Mouse (Mus musculus) WW6 (cell line): ENCODE measurements around the gene Plxnc1.
A peak's percentile ranks its signal among the peaks of the same experiment; 100 is the strongest.

Experiments
- DNase-seq: peaks from one replicate; pipeline ENCODE4 v3.0.0-alpha.2; 2013; ENCODE audit warnings: low read depth, low spot score

The Plxnc1 gene

DNA sequence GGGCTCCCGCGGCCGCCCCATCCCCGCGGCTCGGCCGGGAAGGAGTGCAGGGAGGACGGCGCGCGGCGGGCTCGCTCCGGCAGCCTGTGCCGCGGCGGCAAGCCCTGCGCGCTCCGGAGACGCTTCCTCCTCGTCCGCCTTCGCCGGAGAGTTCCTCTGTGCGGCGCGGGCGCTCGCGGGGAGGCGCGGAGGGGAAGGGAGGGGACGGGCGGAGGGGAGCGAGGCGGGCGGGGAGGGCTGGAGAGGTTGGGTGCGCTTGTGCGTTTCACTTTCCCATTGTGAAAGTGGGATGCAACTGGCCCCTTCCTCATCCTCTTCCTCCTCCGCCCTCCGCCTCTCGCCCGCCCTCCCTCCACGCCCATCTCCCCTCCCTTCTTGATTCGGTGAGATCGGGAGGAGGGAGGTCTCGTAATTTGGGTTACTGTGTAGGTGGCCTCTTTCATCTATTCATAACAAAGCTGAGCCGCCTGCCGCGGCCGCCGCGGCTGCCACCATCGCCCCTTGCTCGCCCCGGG lies at the start of gene Plxnc1:
Gene Plxnc1, minus strand, starts transcription at position 145 of the 515 bp plus-strand sequence.
- no peak for DNase-seq

- peak; percentile 34 for DNase-seq
Measured at GRCm38 (mm10) chr10:94992127-94992526, 47.5 kb upstream of the Plxnc1 start.

DNA sequence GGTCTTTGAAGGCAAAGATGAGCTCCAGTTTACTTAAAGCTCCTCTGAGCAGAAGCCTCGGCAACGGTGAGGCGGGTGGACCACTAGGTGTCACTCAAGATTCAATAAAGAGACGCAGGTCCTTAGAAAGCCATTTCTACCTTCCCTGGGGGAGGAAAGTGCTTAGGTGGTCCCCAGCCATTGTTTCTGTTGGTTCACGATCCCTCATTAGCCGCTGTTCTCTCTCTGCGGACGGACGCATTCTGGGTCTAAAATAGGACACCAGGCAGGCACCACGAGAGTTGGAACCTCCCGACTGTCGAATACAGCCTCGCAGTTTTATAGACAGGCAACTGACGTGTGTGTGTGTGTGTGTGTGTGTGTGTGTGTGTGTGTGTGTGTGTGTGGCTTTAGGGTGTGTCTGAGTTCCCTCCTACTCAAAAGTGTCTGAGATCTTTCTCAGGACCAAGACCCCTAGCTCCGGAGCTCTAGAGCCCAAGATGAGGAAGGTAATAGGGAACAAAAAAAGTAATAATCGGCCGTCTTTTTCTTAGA lies 47.0 kb upstream of the Plxnc1 start:
- DNase-seq: peak; percentile 16

- peak; percentile 9 for DNase-seq
Measured at GRCm38 (mm10) chr10:94990768-94991563, 46.3 kb upstream of the Plxnc1 start.

DNA sequence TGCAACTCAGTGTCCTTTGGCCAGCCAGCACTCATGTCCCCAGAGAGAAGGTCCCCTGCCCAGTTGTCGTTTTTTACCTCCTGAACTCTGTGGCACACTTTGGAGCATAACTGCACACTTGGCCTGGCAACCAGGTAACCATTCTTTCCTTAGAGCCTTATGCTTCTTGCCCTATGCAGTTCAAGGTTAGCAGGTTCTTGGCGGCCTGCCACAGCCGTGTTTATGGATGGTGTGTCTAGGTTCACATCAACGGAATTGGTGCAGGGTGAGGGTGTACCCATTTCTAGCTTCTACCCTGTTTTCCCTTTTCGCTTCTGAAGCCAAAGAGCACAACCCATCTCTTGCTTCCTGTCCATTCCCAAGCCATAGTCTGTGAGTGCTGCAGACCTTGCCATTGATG lies 44.7 kb upstream of the Plxnc1 start:
- DNase-seq: no peak

GRCm38 (mm10) chr10:94985103-94985502 lies 40.5 kb upstream of the Plxnc1 start:
- no peak for DNase-seq

GRCm38 (mm10) chr10:94982528-94982927 lies 37.9 kb upstream of the Plxnc1 start:
- DNase-seq: no peak

GRCm38 (mm10) chr10:94981466-94982138 lies 37.0 kb upstream of the Plxnc1 start:
- no peak for DNase-seq

DNA sequence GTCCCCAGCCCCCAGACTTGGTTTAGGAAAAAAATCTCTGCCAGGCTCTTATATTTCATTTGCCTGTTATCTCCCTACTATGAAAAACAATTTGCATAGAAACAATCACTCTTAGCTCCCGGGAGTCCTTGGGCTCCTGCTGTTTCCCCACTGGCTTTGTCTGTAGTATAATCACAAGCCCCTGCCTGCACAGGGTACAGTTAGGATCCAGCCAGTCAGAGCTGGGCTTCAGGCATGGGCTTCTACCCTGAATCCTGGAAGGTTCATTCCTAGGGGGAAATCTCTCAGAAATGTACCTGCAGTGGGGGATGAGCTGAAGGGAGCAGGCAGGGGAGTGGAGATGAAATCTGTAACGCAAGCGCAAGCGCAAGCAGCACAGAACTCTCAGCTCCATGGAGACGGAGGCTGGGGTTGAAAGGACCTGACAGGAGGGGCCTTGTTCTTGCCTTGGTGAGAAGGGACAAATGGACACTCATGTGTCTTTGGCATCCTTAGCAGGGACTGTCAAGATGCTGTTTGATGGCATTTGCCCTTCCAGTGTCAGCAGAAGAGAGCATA lies 33.7 kb upstream of the Plxnc1 start:
- DNase-seq: no peak

GRCm38 (mm10) chr10:94976329-94976728 lies 31.7 kb upstream of the Plxnc1 start:
- no peak for DNase-seq

- no peak for DNase-seq
Measured at GRCm38 (mm10) chr10:94975099-94975496, 30.5 kb upstream of the Plxnc1 start.

GRCm38 (mm10) chr10:94974345-94975098 lies 29.9 kb upstream of the Plxnc1 start:
- DNase-seq: no peak

GRCm38 (mm10) chr10:94971625-94972161 lies 27.1 kb upstream of the Plxnc1 start:
- DNase-seq: no peak

GRCm38 (mm10) chr10:94970221-94970620 lies 25.6 kb upstream of the Plxnc1 start:
- DNase-seq: no peak

GRCm38 (mm10) chr10:94967468-94967867 lies 22.8 kb upstream of the Plxnc1 start:
- no peak for DNase-seq

- DNase-seq: no peak
Measured at GRCm38 (mm10) chr10:94966789-94967188, 22.2 kb upstream of the Plxnc1 start.

GRCm38 (mm10) chr10:94965093-94965492 lies 20.5 kb upstream of the Plxnc1 start:
- no peak for DNase-seq

DNA sequence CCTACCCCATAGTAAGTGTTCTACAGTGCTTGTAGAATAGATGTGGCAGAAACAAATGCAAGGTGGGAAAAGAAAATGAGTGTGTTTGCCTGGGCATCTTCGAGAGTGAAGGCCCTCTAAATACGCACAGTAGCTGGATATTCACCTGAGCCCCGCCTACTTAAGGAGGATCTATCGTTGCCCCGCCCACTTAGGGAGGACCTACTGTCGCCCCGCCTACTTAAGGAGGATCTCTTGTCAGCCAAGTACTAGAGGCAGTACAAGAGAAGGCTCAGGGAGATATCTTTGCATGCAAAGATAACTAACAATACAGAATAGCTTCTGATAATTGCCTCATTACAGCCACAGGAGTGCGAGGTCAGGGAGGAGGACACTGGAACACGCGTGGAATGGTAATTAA lies 17.4 kb upstream of the Plxnc1 start:
- DNase-seq: no peak

- no peak for DNase-seq
Measured at GRCm38 (mm10) chr10:94961283-94961682, 16.6 kb upstream of the Plxnc1 start.

DNA sequence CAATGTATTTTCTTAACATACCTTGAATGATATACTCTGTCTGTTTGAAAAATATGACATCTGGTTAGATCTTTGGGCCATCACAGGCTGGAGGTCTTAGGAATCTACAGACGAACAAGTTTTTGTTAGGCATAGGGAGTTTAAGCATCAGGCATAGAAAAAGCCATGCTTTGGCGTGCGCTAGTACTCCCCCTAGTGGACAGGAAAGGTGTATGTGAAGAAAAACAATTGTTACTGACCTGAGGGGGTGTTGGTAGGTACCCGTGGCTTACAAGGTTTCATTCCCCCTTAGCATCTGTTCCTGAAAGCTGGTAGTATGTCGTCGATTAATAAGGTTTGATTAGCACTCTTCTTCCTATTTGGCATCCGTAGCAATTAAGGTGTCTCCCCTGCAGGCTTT lies 13.7 kb upstream of the Plxnc1 start:
- DNase-seq: no peak

GRCm38 (mm10) chr10:94957705-94958104 lies 13.1 kb upstream of the Plxnc1 start:
- no peak for DNase-seq
